Mouse (Mus musculus): ENCODE results near the gene Fgfr2.
"Not testable (repeated sequence)": the region's sequence is repeated elsewhere in the genome, so short reads cannot be mapped to it uniquely, and the experiment has no call there.

The Fgfr2 gene

GRCm38 (mm10) chr7:132673931-132674755, 449.0 kb downstream of the Fgfr2 start:
- in situ Hi-C loops (cut with MboI, MseI) = no loop called here

GRCm38 (mm10) chr7:132672481-132672959, 450.6 kb downstream of the Fgfr2 start:
- in situ Hi-C loops (cut with MboI, MseI) = no loop called here

- in situ Hi-C loops (cut with MboI, MseI) = no loop called here
These were observed 452.3 kb downstream of the Fgfr2 start for GRCm38 (mm10) chr7:132670863-132671165.

- in situ Hi-C loops (cut with MboI, MseI) = no loop called here
These were observed 452.9 kb downstream of the Fgfr2 start for GRCm38 (mm10) chr7:132669999-132670862.

GRCm38 (mm10) chr7:132668604-132669003, 454.5 kb downstream of the Fgfr2 start:
- in situ Hi-C loops (cut with MboI, MseI) = no loop called here

- in situ Hi-C loops (cut with MboI, MseI) = no loop called here
These were observed 456.6 kb downstream of the Fgfr2 start for GRCm38 (mm10) chr7:132666516-132666915.

- in situ Hi-C loops (cut with MboI, MseI) = no loop called here
These were observed 457.3 kb downstream of the Fgfr2 start for GRCm38 (mm10) chr7:132665664-132666382.

GRCm38 (mm10) chr7:132664815-132665214, 458.3 kb downstream of the Fgfr2 start:
- in situ Hi-C loops (cut with MboI, MseI) = no loop called here

- in situ Hi-C loops (cut with MboI, MseI) = not testable (repeated sequence)
These were observed 460.3 kb downstream of the Fgfr2 start for GRCm38 (mm10) chr7:132662831-132663230.

GRCm38 (mm10) chr7:132659633-132660032, 463.5 kb downstream of the Fgfr2 start:
- in situ Hi-C loops (cut with MboI, MseI) = no loop called here

GRCm38 (mm10) chr7:132658688-132659087, 464.5 kb downstream of the Fgfr2 start:
- in situ Hi-C loops (cut with MboI, MseI) = no loop called here

- in situ Hi-C loops (cut with MboI, MseI) = no loop called here
These were observed 465.1 kb downstream of the Fgfr2 start for GRCm38 (mm10) chr7:132658058-132658450.

- in situ Hi-C loops (cut with MboI, MseI) = no loop called here
These were observed 465.6 kb downstream of the Fgfr2 start for GRCm38 (mm10) chr7:132657371-132658057.

- in situ Hi-C loops (cut with MboI, MseI) = no loop called here
These were observed 466.6 kb downstream of the Fgfr2 start for GRCm38 (mm10) chr7:132656548-132656947.

- in situ Hi-C loops (cut with MboI, MseI) = no loop called here
These were observed 467.1 kb downstream of the Fgfr2 start for GRCm38 (mm10) chr7:132656075-132656474.

- in situ Hi-C loops (cut with MboI, MseI) = loop anchor here (5.0 kb wide), 1 partner anchor 228 kb away; no protein-coding TSS in a partner anchor
These were observed 468.7 kb downstream of the Fgfr2 start for GRCm38 (mm10) chr7:132654412-132654811.

- in situ Hi-C loops (cut with MboI, MseI) = no loop called here
These were observed 476.6 kb downstream of the Fgfr2 start for GRCm38 (mm10) chr7:132646514-132646913.

- in situ Hi-C loops (cut with MboI, MseI) = loop anchor here (5.0 kb wide), 1 partner anchor 348 kb away; no protein-coding TSS in a partner anchor
These were observed 478.4 kb downstream of the Fgfr2 start for GRCm38 (mm10) chr7:132644605-132645279.

GRCm38 (mm10) chr7:132641606-132642005, 481.5 kb downstream of the Fgfr2 start:
- in situ Hi-C loops (cut with MboI, MseI) = loop anchor here (5.0 kb wide), 1 partner anchor 351 kb away; no protein-coding TSS in a partner anchor

- in situ Hi-C loops (cut with MboI, MseI) = loop anchor here (5.0 kb wide), 1 partner anchor 351 kb away; no protein-coding TSS in a partner anchor
These were observed 482.2 kb downstream of the Fgfr2 start for GRCm38 (mm10) chr7:132640946-132641345.
